Mouse (Mus musculus): ENCODE measurements around the gene Krt18. TPM values are rescaled to one million over a fixed set of nuclear protein-coding genes. Genes with fewer than 3 reads are reported as not detected.
"Not testable (repeated sequence)": the region's sequence is repeated elsewhere in the genome, so short reads cannot be mapped to it uniquely, and the experiment has no call there.

The Krt18 gene
- polyA plus RNA-seq, 1 experiment from 2014 or later = 22.7 TPM

GRCm38 (mm10) chr15:101995484-101996236 is 32.3 kb upstream of the Krt18 start:
- Histone ChIP-seq H3K27ac (ENCODE audit: low read depth, low read length) (no peak overlapping the region), H3K9me3 (ENCODE audit: control insufficient read depth, low read length) (no peaks in the 10 kb centered on the region), H3K4me3 (ENCODE audit: low read depth, low read length) (no peak overlapping the region), H3K27me3 (ENCODE audit: control insufficient read depth, insufficient read depth, low read length) (no peaks in the 10 kb centered on the region; the same call in 1 of the 2 replicates), H3K36me3 (ENCODE audit: control insufficient read depth, insufficient read depth, low read length) (no peaks in the 10 kb centered on the region), H3K4me1 (replicated peaks; ENCODE audit: control insufficient read depth, insufficient read depth, low read length) (no peaks in the 10 kb centered on the region), H3K9ac (ENCODE audit: low read depth, low read length) (no peak overlapping the region), H3K4me2 (replicated peaks; ENCODE audit: low read depth, low read length) (no peak overlapping the region)
- ATAC-seq (ENCODE audit: low FRiP score) = no peak
- WGBS = 86% methylated on average over 4 of the region's 4 CpGs
- no peak for DNase-seq (ENCODE audit: low spot score)

GRCm38 (mm10) chr15:101996450-101997078 is 31.4 kb upstream of the Krt18 start:
- H3K36me3 ChIP-seq (ENCODE audit: control insufficient read depth, insufficient read depth, low read length); DNase-seq (ENCODE audit: low spot score); H3K4me2 ChIP-seq (replicated peaks; ENCODE audit: low read depth, low read length); H3K9me3 ChIP-seq (ENCODE audit: control insufficient read depth, low read length); H3K27me3 ChIP-seq (ENCODE audit: control insufficient read depth, insufficient read depth, low read length); H3K4me1 ChIP-seq (replicated peaks; ENCODE audit: control insufficient read depth, insufficient read depth, low read length); H3K4me3 ChIP-seq (ENCODE audit: low read depth, low read length); H3K9ac ChIP-seq (ENCODE audit: low read depth, low read length); H3K27ac ChIP-seq (ENCODE audit: low read depth, low read length); ATAC-seq (ENCODE audit: low FRiP score): not testable (repeated sequence)
- 79% methylated on average over 9 of the region's 11 CpGs for WGBS

- H3K9me3 ChIP-seq (ENCODE audit: control insufficient read depth, low read length) = no peaks in the 10 kb centered on the region
- H3K4me3 ChIP-seq (ENCODE audit: low read depth, low read length) = no peak overlapping the region
- no peak overlapping the region for H3K9ac ChIP-seq (ENCODE audit: low read depth, low read length)
- ATAC-seq (ENCODE audit: low FRiP score) (no peak), DNase-seq (ENCODE audit: low spot score) (no peak)
- 90% methylated on average over 11 of the region's 11 CpGs for WGBS
- no peak overlapping the region for H3K27ac ChIP-seq (ENCODE audit: low read depth, low read length)
- peaks cover 22% of the 10 kb centered on the region for H3K27me3 ChIP-seq (ENCODE audit: control insufficient read depth, insufficient read depth, low read length)
- no peak overlapping the region for H3K4me2 ChIP-seq (replicated peaks; ENCODE audit: low read depth, low read length)
- H3K36me3 ChIP-seq (ENCODE audit: control insufficient read depth, insufficient read depth, low read length) = no peaks in the 10 kb centered on the region
- 0 out of 2 replicates have a peak, but pooled peaks cover 2% of the 10 kb centered on the region for H3K4me1 ChIP-seq (replicated peaks; ENCODE audit: control insufficient read depth, insufficient read depth, low read length)
Measured at GRCm38 (mm10) chr15:101999156-101999555, 28.8 kb upstream of the Krt18 start.

- no peak for DNase-seq (ENCODE audit: low spot score)
- H3K27me3 ChIP-seq (ENCODE audit: control insufficient read depth, insufficient read depth, low read length) = peaks cover 29% of the 10 kb centered on the region
- H3K4me1 ChIP-seq (replicated peaks; ENCODE audit: control insufficient read depth, insufficient read depth, low read length) = 0 out of 2 replicates have a peak, but pooled peaks cover 2% of the 10 kb centered on the region
- H3K9ac ChIP-seq (ENCODE audit: low read depth, low read length) = no peak overlapping the region
- H3K36me3 ChIP-seq (ENCODE audit: control insufficient read depth, insufficient read depth, low read length) = no peaks in the 10 kb centered on the region
- ATAC-seq (ENCODE audit: low FRiP score) = no peak
- no peaks in the 10 kb centered on the region for H3K9me3 ChIP-seq (ENCODE audit: control insufficient read depth, low read length)
- 92% methylated on average over 11 of the region's 11 CpGs for WGBS
- H3K4me3 ChIP-seq (ENCODE audit: low read depth, low read length) = no peak overlapping the region
- H3K27ac ChIP-seq (ENCODE audit: low read depth, low read length) = no peak overlapping the region
- H3K4me2 ChIP-seq (replicated peaks; ENCODE audit: low read depth, low read length) = no peak overlapping the region
Measured at GRCm38 (mm10) chr15:101999676-102000335, 28.2 kb upstream of the Krt18 start.

- Histone ChIP-seq H3K4me3 (ENCODE audit: low read depth, low read length) (peak overlapping the region; percentile 23), H3K27ac (ENCODE audit: low read depth, low read length) (no peak overlapping the region), H3K27me3 (ENCODE audit: control insufficient read depth, insufficient read depth, low read length) (peaks cover 32% of the 10 kb centered on the region), H3K9me3 (ENCODE audit: control insufficient read depth, low read length) (no peaks in the 10 kb centered on the region), H3K36me3 (ENCODE audit: control insufficient read depth, insufficient read depth, low read length) (no peaks in the 10 kb centered on the region), H3K4me1 (replicated peaks; ENCODE audit: control insufficient read depth, insufficient read depth, low read length) (0 out of 2 replicates have a peak, but pooled peaks cover 2% of the 10 kb centered on the region), H3K9ac (ENCODE audit: low read depth, low read length) (0 out of 2 replicates have a peak overlapping the region, but pooled peaks have one; percentile 42), H3K4me2 (replicated peaks; ENCODE audit: low read depth, low read length) (peak overlapping the region; percentile 45)
- ATAC-seq (ENCODE audit: low FRiP score) = peak; percentile 64
- 3% methylated on average over 34 of the region's 34 CpGs for WGBS
- DNase-seq (ENCODE audit: low spot score) = peak; percentile 69
Measured at GRCm38 (mm10) chr15:102002646-102003488, 25.1 kb upstream of the Krt18 start.

GRCm38 (mm10) chr15:102003516-102003915 is 24.5 kb upstream of the Krt18 start:
- H3K9me3 ChIP-seq (ENCODE audit: control insufficient read depth, low read length) = no peaks in the 10 kb centered on the region
- peaks cover 32% of the 10 kb centered on the region for H3K27me3 ChIP-seq (ENCODE audit: control insufficient read depth, insufficient read depth, low read length)
- H3K9ac ChIP-seq (ENCODE audit: low read depth, low read length) = 0 out of 2 replicates have a peak overlapping the region, but pooled peaks have one; percentile 42
- 17% methylated on average over 12 of the region's 12 CpGs for WGBS
- H3K4me2 ChIP-seq (replicated peaks; ENCODE audit: low read depth, low read length) = peak overlapping the region; percentile 45
- ATAC-seq (ENCODE audit: low FRiP score) = no peak
- H3K27ac ChIP-seq (ENCODE audit: low read depth, low read length) = no peak overlapping the region
- H3K4me1 ChIP-seq (replicated peaks; ENCODE audit: control insufficient read depth, insufficient read depth, low read length) = 0 out of 2 replicates have a peak, but pooled peaks cover 2% of the 10 kb centered on the region
- DNase-seq (ENCODE audit: low spot score) = no peak
- peak overlapping the region; percentile 23 for H3K4me3 ChIP-seq (ENCODE audit: low read depth, low read length)
- H3K36me3 ChIP-seq (ENCODE audit: control insufficient read depth, insufficient read depth, low read length) = no peaks in the 10 kb centered on the region

GRCm38 (mm10) chr15:102004189-102004588 is 23.8 kb upstream of the Krt18 start, which contains the start of gene Krt8:
Krt8 (minus strand) TSS chr15:102004482.
- DNase-seq (ENCODE audit: low spot score) (no peak), ATAC-seq (ENCODE audit: low FRiP score) (no peak)
- Histone ChIP-seq H3K27me3 (ENCODE audit: control insufficient read depth, insufficient read depth, low read length) (peaks cover 32% of the 10 kb centered on the region), H3K4me3 (ENCODE audit: low read depth, low read length) (peak within 1 kb of the TSS; percentile 23), H3K36me3 (ENCODE audit: control insufficient read depth, insufficient read depth, low read length) (no peaks in the 10 kb centered on the region), H3K4me1 (replicated peaks; ENCODE audit: control insufficient read depth, insufficient read depth, low read length) (0 out of 2 replicates have a peak, but pooled peaks cover 2% of the 10 kb centered on the region), H3K27ac (ENCODE audit: low read depth, low read length) (no peak within 1 kb of the TSS), H3K4me2 (replicated peaks; ENCODE audit: low read depth, low read length) (peak within 1 kb of the TSS; percentile 45), H3K9me3 (ENCODE audit: control insufficient read depth, low read length) (no peaks in the 10 kb centered on the region), H3K9ac (ENCODE audit: low read depth, low read length) (0 out of 2 replicates have a peak within 1 kb of the TSS, but pooled peaks have one; percentile 42)
- 12% methylated on average over 11 of the region's 11 CpGs for WGBS

GRCm38 (mm10) chr15:102005290-102005689 is 22.7 kb upstream of the Krt18 start:
- H3K9me3 ChIP-seq (ENCODE audit: control insufficient read depth, low read length) = no peaks in the 10 kb centered on the region
- no peak for DNase-seq (ENCODE audit: low spot score)
- H3K4me3 ChIP-seq (ENCODE audit: low read depth, low read length) = no peak overlapping the region
- peaks cover 32% of the 10 kb centered on the region for H3K27me3 ChIP-seq (ENCODE audit: control insufficient read depth, insufficient read depth, low read length)
- no peaks in the 10 kb centered on the region for H3K36me3 ChIP-seq (ENCODE audit: control insufficient read depth, insufficient read depth, low read length)
- no peak overlapping the region for H3K27ac ChIP-seq (ENCODE audit: low read depth, low read length)
- H3K4me2 ChIP-seq (replicated peaks; ENCODE audit: low read depth, low read length) = no peak overlapping the region
- ATAC-seq (ENCODE audit: low FRiP score) = no peak
- H3K9ac ChIP-seq (ENCODE audit: low read depth, low read length) = no peak overlapping the region
- H3K4me1 ChIP-seq (replicated peaks; ENCODE audit: control insufficient read depth, insufficient read depth, low read length) = 0 out of 2 replicates have a peak, but pooled peaks cover 2% of the 10 kb centered on the region
- WGBS = 29% methylated on average over 4 of the region's 4 CpGs
